Mouse (Mus musculus): ENCODE measurements around the gene Brap. TPM values are rescaled to one million over a fixed set of nuclear protein-coding genes. Genes with fewer than 3 reads are reported as not detected.
"Not testable (repeated sequence)": the region's sequence is repeated elsewhere in the genome, so short reads cannot be mapped to it uniquely, and the experiment has no call there.

Brap gene
- polyA plus RNA-seq, 1 experiment from 2014 or later, result 52.9 TPM

GRCm38 (mm10) chr5:121649134-121649533, 11.2 kb upstream of the Brap start:
- no peak overlapping the region for H3K4me2 ChIP-seq (replicated peaks)
- H3K9ac ChIP-seq, result no peak overlapping the region
- no peaks in the 10 kb centered on the region for H3K36me3 ChIP-seq
- WGBS, result 76% methylated on average over 7 of the region's 7 CpGs
- H3K4me3 ChIP-seq, result no peak overlapping the region
- H3K27ac ChIP-seq, result no peak overlapping the region
- H3K9me3 ChIP-seq, result no peaks in the 10 kb centered on the region
- no peak for ATAC-seq (ENCODE audit: low FRiP score, low read depth)
- H3K27me3 ChIP-seq (replicated peaks), result no peaks in the 10 kb centered on the region
- H3K4me1 ChIP-seq, result no peaks in the 10 kb centered on the region

- no peak for ATAC-seq (ENCODE audit: low FRiP score, low read depth)
- Histone ChIP-seq H3K36me3 (no peaks in the 10 kb centered on the region), H3K4me1 (no peaks in the 10 kb centered on the region), H3K9me3 (no peaks in the 10 kb centered on the region), H3K4me3 (no peak overlapping the region), H3K4me2 (replicated peaks) (no peak overlapping the region), H3K27ac (no peak overlapping the region), H3K27me3 (replicated peaks) (no peaks in the 10 kb centered on the region), H3K9ac (no peak overlapping the region)
- WGBS, result 79% methylated on average over 4 of the region's 4 CpGs
Observed at GRCm38 (mm10) chr5:121654526-121654925, 5.8 kb upstream of the Brap start.

GRCm38 (mm10) chr5:121656866-121657265, 3.5 kb upstream of the Brap start:
- not testable (repeated sequence) for H3K27ac ChIP-seq; H3K4me1 ChIP-seq; H3K27me3 ChIP-seq (replicated peaks); H3K4me2 ChIP-seq (replicated peaks); H3K36me3 ChIP-seq; ATAC-seq (ENCODE audit: low FRiP score, low read depth); H3K9me3 ChIP-seq; H3K4me3 ChIP-seq; H3K9ac ChIP-seq
- WGBS, result 82% methylated on average over 6 of the region's 6 CpGs

DNA sequence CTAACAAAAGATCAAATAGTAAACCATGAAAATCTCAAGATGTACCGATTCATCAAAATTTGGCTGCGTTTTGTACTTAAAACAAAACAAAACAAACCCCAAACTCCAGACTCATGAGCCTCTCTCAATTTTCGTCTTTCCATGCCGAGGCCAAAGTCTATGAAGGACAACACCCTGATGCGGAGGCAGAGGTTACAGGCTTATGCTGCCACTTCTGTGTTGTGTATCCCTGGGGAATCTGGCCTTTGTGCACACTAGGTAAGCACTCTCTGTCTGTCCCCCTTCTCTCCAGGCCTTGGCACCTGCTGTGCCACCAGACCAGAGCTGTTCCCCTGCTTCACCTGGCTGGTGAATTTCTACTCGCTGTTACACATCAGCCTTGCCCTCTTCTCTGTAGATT, 2.7 kb upstream of the Brap start:
- ATAC-seq (ENCODE audit: low FRiP score, low read depth), result not testable (repeated sequence)
- H3K4me1 ChIP-seq, result peaks cover 11% of the 10 kb centered on the region
- 87% methylated on average over 6 of the region's 6 CpGs for WGBS

GRCm38 (mm10) chr5:121660897-121661254, 513 bp downstream of the Brap start:
- ATAC-seq (ENCODE audit: low FRiP score, low read depth), result peak; percentile 36
- peaks cover 25% of the 10 kb centered on the region for H3K36me3 ChIP-seq
- peak overlapping the region; percentile 86 for H3K4me3 ChIP-seq
- H3K9ac ChIP-seq, result peak overlapping the region; percentile 93
- H3K4me2 ChIP-seq (replicated peaks), result peak overlapping the region; percentile 88
- WGBS, result 1% methylated on average over 26 of the region's 26 CpGs
- peaks cover 11% of the 10 kb centered on the region for H3K4me1 ChIP-seq
- H3K27ac ChIP-seq, result 0 out of 2 replicates have a peak overlapping the region, but pooled peaks have one; percentile 50
- no peaks in the 10 kb centered on the region for H3K27me3 ChIP-seq (replicated peaks)
- H3K9me3 ChIP-seq, result no peaks in the 10 kb centered on the region

More for the DNA sequence above, 2.7 kb upstream of the Brap start:
- H3K36me3 ChIP-seq; H3K27me3 ChIP-seq (replicated peaks); H3K4me3 ChIP-seq; H3K9ac ChIP-seq; H3K9me3 ChIP-seq; H3K4me2 ChIP-seq (replicated peaks); H3K27ac ChIP-seq: not testable (repeated sequence)

- Histone ChIP-seq H3K4me1 (peaks cover 11% of the 10 kb centered on the region), H3K27me3 (replicated peaks) (no peaks in the 10 kb centered on the region), H3K9ac (peak overlapping the region; percentile 93), H3K4me2 (replicated peaks) (peak overlapping the region; percentile 88), H3K4me3 (peak overlapping the region; percentile 86), H3K36me3 (peaks cover 31% of the 10 kb centered on the region), H3K27ac (no peak overlapping the region), H3K9me3 (no peaks in the 10 kb centered on the region)
- 86% methylated on average over 5 of the region's 5 CpGs for WGBS
- ATAC-seq (ENCODE audit: low FRiP score, low read depth), result no peak
Observed at GRCm38 (mm10) chr5:121661494-121661893, 1.1 kb downstream of the Brap start.

GRCm38 (mm10) chr5:121663456-121663855, 3.1 kb downstream of the Brap start:
- Histone ChIP-seq H3K4me1 (peaks cover 11% of the 10 kb centered on the region), H3K4me2 (replicated peaks) (no peak overlapping the region), H3K27me3 (replicated peaks) (no peaks in the 10 kb centered on the region), H3K36me3 (peaks cover 39% of the 10 kb centered on the region), H3K9me3 (no peaks in the 10 kb centered on the region), H3K4me3 (no peak overlapping the region), H3K9ac (no peak overlapping the region), H3K27ac (no peak overlapping the region)
- no peak for ATAC-seq (ENCODE audit: low FRiP score, low read depth)
- WGBS, result 91% methylated on average over 8 of the region's 8 CpGs

GRCm38 (mm10) chr5:121664078-121664477, 3.7 kb downstream of the Brap start:
- no peak overlapping the region for H3K4me2 ChIP-seq (replicated peaks)
- no peak for ATAC-seq (ENCODE audit: low FRiP score, low read depth)
- H3K27me3 ChIP-seq (replicated peaks), result no peaks in the 10 kb centered on the region
- H3K4me3 ChIP-seq, result no peak overlapping the region
- H3K9ac ChIP-seq, result no peak overlapping the region
- WGBS, result 85% methylated on average over 6 of the region's 6 CpGs
- peaks cover 11% of the 10 kb centered on the region for H3K4me1 ChIP-seq
- peaks cover 44% of the 10 kb centered on the region for H3K36me3 ChIP-seq
- H3K27ac ChIP-seq, result no peak overlapping the region
- H3K9me3 ChIP-seq, result no peaks in the 10 kb centered on the region

DNA sequence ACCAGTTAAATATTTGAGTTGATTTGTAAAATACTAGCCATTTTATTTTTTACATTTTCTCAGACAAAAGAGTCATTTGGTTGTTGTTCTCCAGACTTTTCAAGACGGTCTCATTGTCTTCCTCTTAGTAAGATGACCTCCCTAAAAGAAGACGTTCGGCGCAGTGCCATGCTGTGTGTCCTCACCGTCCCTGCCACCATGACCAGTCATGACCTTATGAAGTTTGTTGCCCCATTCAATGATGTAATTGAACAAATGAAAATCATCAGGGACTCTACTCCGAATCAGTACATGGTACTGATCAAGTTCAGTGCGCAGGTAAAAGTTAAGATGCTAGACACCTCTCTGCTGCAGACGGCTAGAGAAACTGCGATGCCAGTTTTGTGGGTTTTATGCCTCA, 4.6 kb downstream of the Brap start:
- Histone ChIP-seq H3K4me2 (replicated peaks) (no peak overlapping the region), H3K4me1 (peaks cover 11% of the 10 kb centered on the region), H3K27me3 (replicated peaks) (no peaks in the 10 kb centered on the region), H3K27ac (no peak overlapping the region), H3K4me3 (no peak overlapping the region), H3K9ac (no peak overlapping the region), H3K9me3 (no peaks in the 10 kb centered on the region), H3K36me3 (peaks cover 51% of the 10 kb centered on the region)
- no peak for ATAC-seq (ENCODE audit: low FRiP score, low read depth)
- 94% methylated on average over 9 of the region's 9 CpGs for WGBS

DNA sequence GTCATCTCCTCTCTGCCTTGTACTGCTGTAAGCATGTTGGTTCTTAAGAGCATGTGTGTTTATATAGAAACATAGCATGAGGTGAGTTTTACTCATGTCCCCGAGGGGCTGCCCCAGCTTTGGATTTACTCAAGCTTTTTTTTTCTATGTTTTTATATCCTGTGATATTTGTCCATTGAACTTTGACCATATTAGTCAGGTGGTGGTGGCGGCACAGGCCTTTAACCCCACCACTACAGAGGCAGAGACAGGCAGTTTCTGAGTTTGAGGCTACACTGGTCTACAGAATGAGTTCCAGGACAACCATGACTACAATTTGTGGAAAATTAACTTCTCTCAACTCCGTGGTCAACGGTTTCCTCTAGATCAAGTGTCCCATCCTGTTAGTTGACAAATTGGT, 6.7 kb downstream of the Brap start:
- Histone ChIP-seq H3K27me3 (replicated peaks) (no peaks in the 10 kb centered on the region), H3K4me1 (no peaks in the 10 kb centered on the region), H3K9ac (no peak overlapping the region), H3K27ac (no peak overlapping the region), H3K4me3 (no peak overlapping the region), H3K9me3 (no peaks in the 10 kb centered on the region), H3K36me3 (peaks cover 64% of the 10 kb centered on the region), H3K4me2 (replicated peaks) (no peak overlapping the region)
- whole genome bisulfite sequencing, result 93% methylated on average over 4 of the region's 4 CpGs
- ATAC-seq (ENCODE audit: low FRiP score, low read depth), result no peak

DNA sequence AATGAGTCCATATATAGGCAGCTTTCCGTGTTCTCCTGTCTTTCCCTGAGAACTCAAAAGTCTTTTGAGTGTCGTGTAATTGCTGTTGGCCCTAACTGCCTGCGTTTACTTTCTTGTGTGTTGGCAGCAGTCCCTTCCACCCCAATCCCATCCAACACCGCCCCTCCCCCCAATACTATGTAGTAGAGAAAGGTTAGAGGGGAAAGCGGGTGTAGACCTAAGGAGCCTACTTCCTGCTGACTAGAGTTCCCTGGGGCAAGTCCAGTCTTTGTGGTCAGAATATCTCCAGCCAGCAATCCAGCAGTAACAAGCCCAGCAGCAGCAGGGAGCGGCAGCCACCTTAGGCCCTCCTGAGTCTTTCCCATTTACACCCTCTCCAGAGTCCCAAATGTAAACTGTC, 8.0 kb downstream of the Brap start:
- Histone ChIP-seq H3K9ac (no peak overlapping the region), H3K4me3 (no peak overlapping the region), H3K27me3 (replicated peaks) (no peaks in the 10 kb centered on the region), H3K4me1 (no peaks in the 10 kb centered on the region), H3K4me2 (replicated peaks) (no peak overlapping the region), H3K9me3 (no peaks in the 10 kb centered on the region), H3K27ac (no peak overlapping the region), H3K36me3 (peaks cover 60% of the 10 kb centered on the region)
- WGBS, result 87% methylated on average over 6 of the region's 6 CpGs
- ATAC-seq (ENCODE audit: low FRiP score, low read depth), result no peak

- H3K9ac ChIP-seq, result no peak overlapping the region
- peaks cover 61% of the 10 kb centered on the region for H3K36me3 ChIP-seq
- WGBS, result 76% methylated on average over 3 of the region's 3 CpGs
- H3K4me3 ChIP-seq, result no peak overlapping the region
- H3K27ac ChIP-seq, result no peak overlapping the region
- no peak overlapping the region for H3K4me2 ChIP-seq (replicated peaks)
- H3K4me1 ChIP-seq, result no peaks in the 10 kb centered on the region
- ATAC-seq (ENCODE audit: low FRiP score, low read depth), result no peak
- H3K9me3 ChIP-seq, result no peaks in the 10 kb centered on the region
- no peaks in the 10 kb centered on the region for H3K27me3 ChIP-seq (replicated peaks)
Observed at GRCm38 (mm10) chr5:121670412-121670811, 10.0 kb downstream of the Brap start.

- no peak overlapping the region for H3K4me3 ChIP-seq
- H3K27ac ChIP-seq, result no peak overlapping the region
- no peak overlapping the region for H3K9ac ChIP-seq
- no peaks in the 10 kb centered on the region for H3K9me3 ChIP-seq
- WGBS, result 97% methylated on average over 2 of the region's 2 CpGs
- H3K4me1 ChIP-seq, result no peaks in the 10 kb centered on the region
- peaks cover 93% of the 10 kb centered on the region for H3K36me3 ChIP-seq
- no peak for ATAC-seq (ENCODE audit: low FRiP score, low read depth)
- no peak overlapping the region for H3K4me2 ChIP-seq (replicated peaks)
- H3K27me3 ChIP-seq (replicated peaks), result no peaks in the 10 kb centered on the region
Observed at GRCm38 (mm10) chr5:121682250-121682649, 21.9 kb downstream of the Brap start.

Measured in neural tube, embryonic 12.5 days (tissue).